Mouse (Mus musculus): ENCODE measurements at regions not wholly inside any gene's neighbourhood (a gene's known extent, or its start where the extent isn't known, plus 50 kb on each side); places are given as distances from the start of the nearest gene placed in this dataset.

DNA sequence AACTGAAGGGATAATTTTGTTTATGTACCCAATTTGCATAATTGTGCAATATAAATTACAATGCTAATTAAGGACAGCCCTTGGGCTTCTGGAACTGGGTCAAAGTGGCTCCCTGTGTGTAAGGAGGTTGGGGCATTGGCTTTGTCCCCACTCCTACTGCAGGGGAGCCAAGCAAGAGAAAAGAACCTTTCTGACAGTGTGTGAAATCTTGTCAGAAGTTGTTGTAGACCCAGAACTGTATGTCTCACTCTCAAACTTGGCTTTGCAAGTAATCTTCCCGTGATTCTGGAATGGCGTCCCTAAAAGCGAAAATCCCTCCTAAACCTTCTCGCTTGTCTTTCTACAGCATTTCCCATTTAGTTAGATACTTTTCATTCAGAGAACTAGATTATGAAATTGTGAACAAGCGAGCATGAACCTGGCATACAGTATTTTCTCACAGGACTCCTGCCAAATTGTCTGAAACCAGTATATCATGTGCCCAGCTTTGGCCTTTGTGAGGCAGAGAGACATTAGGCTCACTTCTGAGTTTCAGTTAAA is 83.8 kb upstream of the Gm11146 start:
- Histone ChIP-seq H3K4me1 (ENCODE audit: control insufficient read depth, insufficient read depth, low read length) (no peaks in the 10 kb centered on the region), H3K4me3 (replicated peaks; ENCODE audit: extremely low read depth, low read depth, low read length) (no peak overlapping the region)
- DNase-seq: no peak
- 75% methylated on average over 5 of the region's 5 CpGs for WGBS
- no peak for TF ChIP-seq POLR2A (IDR thresholded peaks at IDR 0.05; ENCODE audit: borderline replicate concordance, extremely low read depth, low read depth, low read length)
- TF ChIP-seq CTCF (IDR thresholded peaks at IDR 0.05; ENCODE audit: insufficient read depth, low read length): no peak

DNA sequence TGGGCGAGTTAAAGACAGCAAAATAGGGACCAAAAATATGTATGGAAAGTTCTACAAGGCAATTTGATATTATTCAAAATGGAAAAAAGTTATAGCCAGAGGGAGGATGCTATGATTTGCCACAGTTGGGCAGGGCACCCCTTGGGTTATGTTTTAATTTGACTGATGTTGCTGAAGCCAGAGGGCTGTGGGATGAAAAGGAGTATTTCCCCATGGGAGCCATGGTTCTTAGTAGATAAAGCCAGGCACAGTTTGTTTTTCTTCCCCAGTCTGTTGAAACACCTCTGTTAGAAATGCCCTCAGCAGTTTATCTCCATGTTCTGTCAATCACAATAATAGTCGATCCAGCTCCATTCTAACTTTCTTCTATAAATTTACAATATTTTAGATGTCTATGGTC is 82.6 kb upstream of the Gm11146 start:
- Histone ChIP-seq H3K4me1 (ENCODE audit: control insufficient read depth, insufficient read depth, low read length) (no peaks in the 10 kb centered on the region), H3K4me3 (replicated peaks; ENCODE audit: extremely low read depth, low read depth, low read length) (no peak overlapping the region)
- DNase-seq: no peak
- no peak for TF ChIP-seq POLR2A (IDR thresholded peaks at IDR 0.05; ENCODE audit: borderline replicate concordance, extremely low read depth, low read depth, low read length)
- TF ChIP-seq CTCF (IDR thresholded peaks at IDR 0.05; ENCODE audit: insufficient read depth, low read length): no peak
- 61% methylated on average over 2 of the region's 2 CpGs for WGBS

DNA sequence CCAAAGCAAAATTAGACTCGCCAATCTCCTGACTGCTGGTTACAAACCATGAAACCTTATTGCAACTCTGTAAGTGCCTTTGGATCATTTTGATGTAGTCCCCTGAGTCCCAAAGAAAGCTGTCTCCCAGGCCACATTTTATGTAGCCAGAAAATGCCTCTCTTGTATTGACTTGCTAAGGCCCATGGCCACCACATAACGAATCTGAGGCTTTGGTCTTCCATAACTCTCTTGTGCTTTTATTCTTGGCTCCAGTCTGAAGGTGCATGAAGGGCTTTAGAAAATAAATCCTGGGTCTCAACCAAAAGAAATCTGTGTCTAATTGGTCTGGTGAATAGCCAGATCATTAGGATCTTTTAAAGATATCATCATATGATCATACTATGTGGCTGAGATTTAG is 77.3 kb upstream of the Gm11146 start:
- Histone ChIP-seq H3K4me1 (ENCODE audit: control insufficient read depth, insufficient read depth, low read length) (no peaks in the 10 kb centered on the region), H3K4me3 (replicated peaks; ENCODE audit: extremely low read depth, low read depth, low read length) (no peak overlapping the region)
- WGBS: 75% methylated on average over 2 of the region's 2 CpGs
- TF ChIP-seq POLR2A (IDR thresholded peaks at IDR 0.05; ENCODE audit: borderline replicate concordance, extremely low read depth, low read depth, low read length) (no peak), CTCF (IDR thresholded peaks at IDR 0.05; ENCODE audit: insufficient read depth, low read length) (no peak)
- no peak for DNase-seq

DNA sequence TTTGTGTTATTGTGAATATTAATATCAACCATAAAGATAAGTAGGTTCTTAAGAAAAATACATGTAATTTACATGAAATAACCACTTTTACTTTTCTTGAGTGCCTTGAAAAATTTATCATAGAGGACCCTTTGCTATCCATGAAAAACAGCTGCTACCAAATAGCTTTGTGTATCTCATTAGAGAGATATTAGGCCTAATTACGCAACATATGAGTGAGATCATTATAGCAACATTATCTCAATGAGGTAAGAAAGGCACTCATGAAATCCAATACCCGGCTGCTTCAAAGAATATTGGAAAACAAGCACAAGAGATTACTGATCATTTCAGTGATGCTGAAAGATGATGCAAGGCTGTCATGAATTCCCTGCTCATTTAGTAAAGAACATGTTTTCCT is 74.9 kb upstream of the Gm11146 start:
- no peak for DNase-seq
- TF ChIP-seq POLR2A (IDR thresholded peaks at IDR 0.05; ENCODE audit: borderline replicate concordance, extremely low read depth, low read depth, low read length): no peak
- no peak for TF ChIP-seq CTCF (IDR thresholded peaks at IDR 0.05; ENCODE audit: insufficient read depth, low read length)

DNA sequence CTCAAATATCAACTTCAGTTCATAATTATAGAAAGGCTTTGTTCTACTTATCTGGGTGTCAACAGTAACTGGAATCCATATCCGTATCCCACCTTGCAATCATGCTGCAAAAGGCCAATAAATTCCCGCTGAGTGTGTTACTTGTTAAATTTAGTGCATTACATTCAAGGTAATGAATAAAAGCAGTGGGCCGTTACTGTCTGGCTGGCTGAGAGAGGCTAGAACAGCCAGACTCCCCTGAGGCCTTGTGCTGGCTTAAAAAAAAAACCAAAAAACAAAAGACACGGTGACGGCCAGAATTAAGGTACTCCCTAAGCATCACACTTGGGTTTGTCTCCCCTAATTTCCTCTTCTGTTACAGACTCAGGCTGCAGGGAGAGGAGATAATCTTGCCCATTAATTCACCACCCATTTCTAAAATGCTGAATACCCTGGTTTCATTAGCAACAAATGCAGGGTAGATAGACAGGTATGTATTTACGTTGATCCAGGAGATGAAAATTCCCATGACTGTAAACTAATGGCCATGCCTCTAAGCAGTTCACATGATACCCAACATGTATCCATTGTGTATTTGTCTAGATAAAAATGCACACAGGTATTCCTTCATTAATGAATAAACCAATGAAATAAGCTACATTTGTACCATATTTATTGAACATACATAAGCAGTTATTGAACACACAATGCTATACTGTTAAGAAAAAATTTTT is 74.1 kb upstream of the Gm11146 start:
- WGBS: 83% methylated on average over 6 of the region's 6 CpGs
- Histone ChIP-seq H3K4me1 (ENCODE audit: control insufficient read depth, insufficient read depth, low read length) (no peaks in the 10 kb centered on the region), H3K4me3 (replicated peaks; ENCODE audit: extremely low read depth, low read depth, low read length) (no peak overlapping the region)
- no peak for TF ChIP-seq CTCF (IDR thresholded peaks at IDR 0.05; ENCODE audit: insufficient read depth, low read length)
- no peak for TF ChIP-seq POLR2A (IDR thresholded peaks at IDR 0.05; ENCODE audit: borderline replicate concordance, extremely low read depth, low read depth, low read length)
- no peak for DNase-seq

More for the DNA sequence above, 74.9 kb upstream of the Gm11146 start:
- Histone ChIP-seq H3K4me3 (replicated peaks; ENCODE audit: extremely low read depth, low read depth, low read length) (no peak overlapping the region), H3K4me1 (ENCODE audit: control insufficient read depth, insufficient read depth, low read length) (no peaks in the 10 kb centered on the region)
- WGBS: 76% methylated on average over 2 of the region's 2 CpGs

DNA sequence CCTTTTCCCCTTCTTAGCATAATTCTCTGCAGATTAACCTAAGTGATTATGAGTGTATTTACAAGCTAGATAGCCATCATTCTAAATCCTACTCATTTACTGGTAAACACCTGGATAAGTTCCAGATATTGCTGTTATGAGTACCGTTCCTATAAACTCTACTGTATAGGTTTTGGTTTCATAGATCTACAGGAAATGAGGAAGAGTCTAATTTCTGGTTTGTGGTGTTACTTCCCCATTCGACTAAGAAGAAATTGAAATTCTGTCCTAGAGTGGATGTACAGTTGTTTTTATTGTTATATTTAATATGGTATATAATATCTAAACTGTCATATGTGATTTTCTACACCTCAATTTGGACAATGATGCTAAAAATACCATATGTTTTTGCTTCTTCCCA is 69.4 kb upstream of the Gm11146 start:
- Histone ChIP-seq H3K4me3 (replicated peaks; ENCODE audit: extremely low read depth, low read depth, low read length) (no peak overlapping the region), H3K4me1 (ENCODE audit: control insufficient read depth, insufficient read depth, low read length) (no peaks in the 10 kb centered on the region)
- WGBS: 80% methylated on average over 2 of the region's 2 CpGs
- no peak for TF ChIP-seq CTCF (IDR thresholded peaks at IDR 0.05; ENCODE audit: insufficient read depth, low read length)
- no peak for TF ChIP-seq POLR2A (IDR thresholded peaks at IDR 0.05; ENCODE audit: borderline replicate concordance, extremely low read depth, low read depth, low read length)
- DNase-seq: no peak

DNA sequence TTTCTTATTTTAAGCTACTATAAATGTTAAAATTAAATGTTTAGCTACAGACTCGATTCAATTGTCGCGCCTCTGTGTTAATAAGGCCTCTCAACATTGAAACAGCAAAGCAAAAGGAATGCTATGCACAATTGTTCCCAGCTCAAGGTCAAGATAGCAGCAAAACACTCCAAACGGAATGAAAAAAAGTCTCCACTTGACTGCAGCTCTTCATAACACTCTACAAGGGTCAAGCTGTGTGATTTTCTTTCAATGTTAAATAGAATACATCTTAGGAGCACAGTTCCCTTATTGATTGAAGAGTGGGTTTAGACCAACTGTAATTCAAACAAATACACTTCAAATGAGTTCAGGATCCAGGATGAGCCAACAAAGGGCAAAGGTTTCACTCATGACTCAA is 63.9 kb upstream of the Gm11146 start:
- Histone ChIP-seq H3K4me1 (ENCODE audit: control insufficient read depth, insufficient read depth, low read length) (no peaks in the 10 kb centered on the region), H3K4me3 (replicated peaks; ENCODE audit: extremely low read depth, low read depth, low read length) (no peak overlapping the region)
- no peak for DNase-seq
- TF ChIP-seq POLR2A (IDR thresholded peaks at IDR 0.05; ENCODE audit: borderline replicate concordance, extremely low read depth, low read depth, low read length) (no peak), CTCF (IDR thresholded peaks at IDR 0.05; ENCODE audit: insufficient read depth, low read length) (no peak)
- 57% methylated on average over 4 of the region's 4 CpGs for WGBS

DNA sequence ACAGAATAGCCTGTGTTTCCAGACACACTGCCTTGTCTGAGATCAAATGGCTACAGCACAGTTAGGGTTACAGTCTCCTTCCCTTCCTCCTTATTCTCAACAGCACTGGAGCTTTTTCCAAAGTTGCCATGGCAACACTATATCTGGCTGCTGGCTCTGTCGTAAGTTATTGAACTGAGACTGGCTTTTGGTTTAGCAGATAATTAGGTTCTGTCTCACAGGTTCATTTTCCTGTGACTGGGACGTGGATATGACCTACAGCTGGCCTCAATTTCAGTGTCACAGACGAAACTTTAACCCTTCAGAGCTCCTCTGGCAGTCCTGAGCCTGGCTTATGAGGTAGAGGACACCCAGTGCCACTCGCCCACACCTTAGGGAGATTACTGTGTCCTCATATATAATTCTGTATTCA is 60.2 kb upstream of the Gm11146 start:
- H3K4me1 ChIP-seq (ENCODE audit: control insufficient read depth, insufficient read depth, low read length): no peaks in the 10 kb centered on the region
- no peak for TF ChIP-seq POLR2A (IDR thresholded peaks at IDR 0.05; ENCODE audit: borderline replicate concordance, extremely low read depth, low read depth, low read length)
- no peak for TF ChIP-seq CTCF (IDR thresholded peaks at IDR 0.05; ENCODE audit: insufficient read depth, low read length)
- no peak overlapping the region for H3K4me3 ChIP-seq (replicated peaks; ENCODE audit: extremely low read depth, low read depth, low read length)
- 48% methylated on average over 4 of the region's 4 CpGs for WGBS
- no peak for DNase-seq

DNA sequence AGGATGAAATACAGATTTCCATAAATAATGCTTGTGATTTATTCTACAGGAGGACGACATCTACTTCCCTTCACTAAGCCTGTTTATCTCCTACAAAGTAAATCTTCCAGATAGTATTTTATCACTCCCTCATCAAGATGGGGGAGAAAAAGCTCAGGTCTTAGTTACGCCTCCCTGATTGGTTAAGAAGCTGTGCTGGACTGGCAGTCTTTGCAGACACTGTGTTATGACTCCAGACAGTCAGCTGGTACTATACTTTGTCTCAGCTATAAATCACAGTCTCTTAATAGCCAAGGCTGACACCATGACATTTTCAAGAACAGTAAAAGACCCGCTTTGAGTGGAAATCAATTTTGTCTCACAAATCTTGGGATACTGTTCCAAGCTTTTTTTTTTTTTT is 51.4 kb upstream of the Gm11146 start:
- no peaks in the 10 kb centered on the region; the same call in 1 of the 2 replicates for H3K4me1 ChIP-seq (ENCODE audit: control insufficient read depth, insufficient read depth, low read length)
- 76% methylated on average over 3 of the region's 3 CpGs for WGBS
- no peak for TF ChIP-seq POLR2A (IDR thresholded peaks at IDR 0.05; ENCODE audit: borderline replicate concordance, extremely low read depth, low read depth, low read length)
- TF ChIP-seq CTCF (IDR thresholded peaks at IDR 0.05; ENCODE audit: insufficient read depth, low read length): no peak
- no peak overlapping the region for H3K4me3 ChIP-seq (replicated peaks; ENCODE audit: extremely low read depth, low read depth, low read length)
- DNase-seq: no peak

Measured in lung, adult 2 months (tissue).